Mouse (Mus musculus) heart, adult 18-20 months (tissue): Measurements from ENCODE around the gene Wdr73. TPM values are rescaled to one million over a fixed set of nuclear protein-coding genes. Genes with fewer than 3 reads are reported as not detected.

Experiments used
- DNase-seq, 2 experiments: peaks; one replicate each; pipeline ENCODE4 v3.0.0; 2021 to 2022; ENCODE audit warnings: mixed read lengths in 1 of 2
- total RNA-seq, 2 experiments: library from RNA; stranded (reverse); gene quantifications; 2 replicates each; pipeline ENCODE4 v1.2.3; 2021

Wdr73 gene
- total RNA-seq, 2 experiments from 2014 or later, result 7.5 to 8.6 TPM

DNA sequence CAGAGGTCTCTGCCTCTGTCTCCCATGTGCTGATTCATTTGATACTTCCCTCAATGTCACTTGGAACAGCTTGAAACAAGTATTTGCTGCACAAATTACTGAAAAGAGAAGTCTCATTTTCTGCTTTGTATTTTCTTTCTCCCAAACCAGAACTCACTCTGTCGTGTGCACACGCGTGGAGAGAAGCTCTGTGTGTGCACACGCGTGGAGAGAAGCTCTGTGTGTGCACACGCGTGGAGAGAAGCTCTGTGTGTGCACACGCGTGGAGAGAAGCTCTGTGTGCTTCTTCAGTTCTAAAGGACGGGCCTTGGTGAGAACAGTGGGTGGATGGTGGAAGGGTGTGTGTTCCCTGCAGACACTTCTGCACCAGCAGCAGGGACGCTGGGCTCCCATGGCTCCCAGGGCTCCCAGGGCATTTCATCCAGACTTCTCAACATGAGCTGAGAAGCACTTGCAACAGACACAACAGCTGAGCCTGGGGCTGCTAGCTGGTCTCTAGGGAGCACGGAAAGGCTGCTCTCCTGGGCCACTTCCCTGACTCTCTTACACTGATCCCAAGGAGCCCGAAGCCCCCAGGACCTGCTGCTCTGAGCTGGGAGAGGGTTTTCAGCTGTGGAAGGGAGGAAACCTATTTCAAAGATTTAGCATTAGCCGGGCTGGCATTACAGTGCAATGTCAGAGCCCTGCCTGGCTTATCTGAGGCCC, 6.1 kb downstream of the Wdr73 start:
- DNase-seq, result no peak

DNA sequence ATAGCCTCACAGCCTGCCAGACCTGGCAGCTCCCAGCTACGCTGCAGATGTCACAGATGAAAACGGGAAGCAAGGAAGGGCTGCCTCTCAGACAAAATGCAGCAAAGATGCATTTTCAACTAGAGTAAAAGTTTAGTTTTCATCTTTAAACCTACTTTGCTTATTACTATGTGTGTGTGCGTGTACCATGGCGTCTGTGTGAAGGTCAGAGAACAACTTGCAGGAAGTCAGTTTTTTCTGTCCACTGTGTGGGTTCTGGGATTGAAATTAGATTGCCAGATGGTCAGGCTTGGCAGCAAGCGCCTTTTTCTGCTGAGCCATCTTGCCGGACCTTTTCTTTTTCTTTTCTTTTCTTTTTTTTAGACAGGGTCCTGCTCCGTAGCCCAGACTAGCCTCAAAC, 6.9 kb downstream of the Wdr73 start:
- DNase-seq, result no peak

DNA sequence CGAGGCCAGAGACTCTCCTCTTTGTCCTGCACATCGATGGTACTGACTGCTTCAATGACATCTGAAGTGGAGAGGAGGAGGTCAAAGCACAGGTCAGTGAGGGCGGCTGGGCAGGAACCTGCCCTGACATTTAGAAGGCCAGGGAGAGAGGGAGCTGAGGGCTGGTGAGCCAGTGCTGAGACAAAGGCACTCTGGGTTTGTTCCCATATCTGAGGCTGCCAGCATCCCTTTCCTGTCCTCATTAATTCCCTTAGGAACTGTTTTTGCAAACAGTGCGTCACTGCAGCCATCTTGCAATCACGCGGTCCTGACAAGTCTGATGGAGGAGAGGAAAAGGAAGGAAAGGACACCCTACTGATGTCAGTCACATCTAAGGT, 7.3 kb downstream of the Wdr73 start:
- peak in 1 of 2 experiments; percentile 38 for DNase-seq

DNA sequence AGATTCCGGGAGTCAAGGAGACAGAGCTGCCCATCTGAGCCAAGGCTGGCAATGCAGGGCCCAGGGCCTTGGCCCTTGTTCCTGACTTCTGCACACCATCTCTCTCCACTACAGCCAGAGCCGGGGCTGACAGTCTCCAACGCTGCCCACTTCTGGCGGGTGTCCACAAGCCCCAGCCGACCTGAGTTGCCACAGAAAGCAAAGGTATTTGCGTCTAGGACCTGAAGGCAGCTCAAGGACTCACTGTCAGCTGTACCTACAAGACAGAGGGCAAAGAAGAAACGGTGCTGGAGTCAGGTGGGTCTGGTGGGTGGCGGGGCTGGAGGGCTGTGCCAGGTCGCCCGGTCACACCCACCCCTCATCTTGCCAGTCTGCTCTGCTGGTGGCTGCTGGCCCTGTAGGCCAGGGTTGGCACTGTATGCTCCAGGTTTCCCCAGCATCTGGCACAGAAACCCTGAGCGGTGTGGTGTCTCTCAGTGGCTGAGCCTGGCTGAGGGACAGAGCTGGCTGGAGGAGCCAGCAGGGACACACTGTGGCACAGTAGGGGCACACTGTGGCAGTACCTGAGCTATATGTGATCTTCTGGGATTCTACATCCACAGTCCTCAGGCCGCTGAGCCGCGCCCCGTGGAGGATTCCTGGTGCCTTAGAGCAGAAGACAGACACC, 7.8 kb downstream of the Wdr73 start:
- DNase-seq, result no peak

DNA sequence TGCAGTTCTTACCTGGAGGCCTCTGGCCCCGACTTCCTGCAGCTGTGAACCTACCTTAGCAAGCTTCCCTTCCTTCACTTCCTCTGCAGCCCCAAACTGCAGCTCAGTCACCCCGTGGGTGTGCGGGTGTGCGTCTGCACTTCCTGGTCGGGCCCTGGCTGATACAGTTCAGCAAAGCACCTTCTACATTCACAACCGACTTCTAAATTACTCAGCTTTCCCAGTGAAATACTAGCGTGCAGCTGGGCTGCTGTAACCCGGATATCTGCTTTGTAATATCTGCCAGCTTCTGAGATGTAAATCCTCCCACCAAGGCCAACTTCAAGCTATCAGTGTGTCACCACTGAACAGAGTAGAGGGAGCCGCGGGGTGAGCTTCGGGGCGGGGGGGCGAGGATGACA, 11.2 kb downstream of the Wdr73 start:
- DNase-seq, result no peak

DNA sequence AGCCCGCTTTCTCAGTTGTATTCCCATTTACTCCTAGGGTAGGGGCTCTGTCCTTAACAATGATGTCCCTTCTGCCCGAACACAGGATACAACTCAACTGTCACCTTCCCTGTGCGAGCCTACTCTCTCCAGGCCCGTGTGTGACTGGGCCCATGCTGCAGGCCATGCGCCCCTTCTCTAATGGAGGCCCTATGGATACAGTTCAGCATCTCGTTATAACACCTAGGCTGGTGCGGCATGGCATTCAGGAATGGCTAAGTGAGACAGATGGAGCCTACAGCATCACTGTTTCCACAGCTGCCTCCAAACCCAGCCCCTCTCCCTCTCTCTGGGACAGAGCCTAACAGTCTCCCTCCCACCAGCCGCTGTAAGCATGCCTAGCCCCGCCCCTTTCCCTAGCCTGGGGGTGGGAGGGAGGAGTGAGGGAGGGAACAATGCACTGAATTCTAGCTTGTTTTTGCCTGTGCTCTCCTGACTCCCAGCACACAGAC, 12.0 kb downstream of the Wdr73 start:
- DNase-seq, result peak; percentile 66 to 70

DNA sequence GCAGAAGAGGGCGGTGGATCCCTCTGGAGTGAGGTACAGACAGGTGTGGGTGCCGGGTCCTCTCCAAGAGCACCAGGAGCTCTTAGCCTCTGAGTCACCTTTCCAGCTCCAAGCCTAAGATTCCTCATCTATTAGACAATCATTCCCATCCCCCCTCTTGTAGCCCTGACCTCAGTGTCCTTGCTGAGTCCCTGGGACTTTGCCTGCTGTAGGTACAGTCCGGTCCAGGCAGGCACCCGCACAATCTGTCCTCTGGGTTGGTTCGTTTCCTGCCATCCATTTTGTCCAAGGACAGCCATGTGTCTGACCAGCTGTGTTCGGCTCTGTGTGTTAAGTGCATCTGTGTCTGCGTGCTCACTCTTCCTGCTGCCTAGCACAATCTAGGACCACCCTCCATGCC, 12.5 kb downstream of the Wdr73 start:
- no peak for DNase-seq

DNA sequence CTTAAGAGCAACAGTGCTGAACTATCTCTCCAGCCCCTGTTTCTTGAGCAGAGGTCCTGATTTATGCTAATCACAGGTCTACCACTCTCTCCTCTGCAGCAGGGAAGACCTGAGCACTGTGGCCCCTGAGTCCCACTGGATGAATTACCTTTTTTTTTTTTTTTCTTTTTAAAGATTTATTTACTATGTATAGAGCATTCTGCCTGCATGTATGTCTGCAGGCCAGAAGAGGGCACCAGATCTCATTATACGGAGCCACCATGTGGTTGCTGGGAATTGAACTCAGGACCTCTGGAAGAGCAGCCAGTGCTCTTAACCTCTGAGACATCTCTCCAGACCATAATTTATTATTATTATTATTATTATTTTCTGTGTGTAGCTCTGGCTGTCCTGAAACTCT, 15.4 kb downstream of the Wdr73 start:
- no peak for DNase-seq

DNA sequence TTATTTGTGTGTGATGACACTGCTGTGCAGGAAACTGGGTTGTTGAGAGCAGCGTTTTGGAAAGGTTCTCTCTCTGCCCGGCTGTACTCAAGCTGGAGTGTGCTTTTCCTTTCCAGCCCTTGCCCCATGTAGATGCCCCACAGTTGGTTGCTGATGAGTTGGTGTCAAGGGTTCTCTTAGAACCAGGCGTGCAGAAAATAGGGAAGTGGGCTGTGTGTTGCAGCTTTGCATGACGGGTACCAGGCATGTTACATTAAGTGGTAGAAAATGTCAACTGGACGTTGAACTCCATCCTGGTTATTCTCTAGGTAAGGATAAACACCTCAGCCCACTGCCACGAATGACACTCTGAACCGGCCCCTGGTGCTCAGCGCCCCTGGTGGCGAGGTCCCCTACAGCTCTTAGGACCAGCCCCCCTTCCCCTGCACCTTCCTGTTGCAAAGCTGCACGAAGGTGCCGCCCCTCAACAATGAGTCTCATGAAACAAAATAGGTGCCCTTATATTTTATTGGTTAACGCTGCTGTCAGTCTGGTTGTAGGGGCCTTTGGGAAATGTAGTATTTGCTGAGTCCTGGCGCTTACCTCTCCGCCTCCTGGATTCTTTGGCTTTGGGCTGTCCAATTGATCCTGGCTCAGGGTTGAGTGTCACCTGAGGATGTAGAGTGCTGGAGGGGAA, 18.1 kb downstream of the Wdr73 start:
- peak; percentile 50 to 55 for DNase-seq

DNA sequence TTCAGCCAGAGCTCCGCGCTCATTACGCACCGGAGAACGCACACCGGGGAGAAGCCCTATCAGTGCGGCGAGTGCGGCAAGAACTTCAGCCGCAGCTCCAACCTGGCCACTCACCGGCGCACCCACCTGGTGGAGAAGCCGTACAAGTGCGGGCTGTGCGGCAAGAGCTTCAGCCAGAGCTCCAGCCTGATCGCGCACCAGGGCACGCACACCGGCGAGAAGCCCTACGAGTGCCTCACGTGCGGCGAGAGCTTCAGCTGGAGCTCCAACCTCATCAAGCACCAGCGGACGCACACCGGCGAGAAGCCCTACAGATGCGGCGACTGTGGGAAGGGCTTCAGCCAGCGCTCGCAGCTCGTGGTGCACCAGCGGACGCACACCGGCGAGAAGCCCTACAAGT, 25.3 kb downstream of the Wdr73 start:
- no peak for DNase-seq

DNA sequence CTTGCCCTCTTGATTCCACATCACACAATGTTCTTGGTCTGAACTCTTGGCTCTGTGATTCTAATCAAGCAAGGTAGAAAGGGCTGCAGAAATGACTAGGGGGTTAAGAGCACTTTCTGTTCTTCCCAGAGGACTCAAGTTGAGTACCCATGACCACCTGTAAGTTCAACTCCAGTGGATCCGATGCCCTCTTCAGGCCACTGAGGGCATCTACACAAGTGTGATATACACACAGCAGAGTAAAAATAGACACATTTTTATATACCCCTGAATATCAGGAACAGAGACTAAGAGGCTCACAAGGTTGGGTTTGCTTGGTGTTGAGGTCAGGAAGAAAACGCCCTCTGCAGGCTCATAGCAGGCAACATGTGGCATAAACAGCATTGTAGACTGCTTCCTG, 27.4 kb downstream of the Wdr73 start:
- DNase-seq, result no peak

DNA sequence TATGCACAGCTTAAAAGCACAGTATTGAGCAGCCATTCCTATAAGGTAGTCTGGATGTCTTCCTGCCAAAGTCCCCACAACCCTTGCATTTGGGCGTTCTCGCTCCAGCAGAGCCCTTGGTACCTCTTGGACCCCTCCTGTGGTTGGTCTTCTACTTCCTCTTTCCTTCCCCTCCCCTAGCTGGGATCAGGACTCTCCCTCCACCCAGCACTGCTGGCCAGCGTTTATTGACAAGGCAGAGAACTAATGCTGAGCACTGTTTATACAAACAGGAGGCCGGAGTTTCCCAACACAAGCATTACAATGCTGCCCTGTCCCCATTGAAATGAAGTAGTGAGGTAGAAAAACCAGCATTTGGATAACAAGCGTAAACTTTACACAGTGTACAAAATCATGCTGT, 28.0 kb downstream of the Wdr73 start:
- no peak for DNase-seq

DNA sequence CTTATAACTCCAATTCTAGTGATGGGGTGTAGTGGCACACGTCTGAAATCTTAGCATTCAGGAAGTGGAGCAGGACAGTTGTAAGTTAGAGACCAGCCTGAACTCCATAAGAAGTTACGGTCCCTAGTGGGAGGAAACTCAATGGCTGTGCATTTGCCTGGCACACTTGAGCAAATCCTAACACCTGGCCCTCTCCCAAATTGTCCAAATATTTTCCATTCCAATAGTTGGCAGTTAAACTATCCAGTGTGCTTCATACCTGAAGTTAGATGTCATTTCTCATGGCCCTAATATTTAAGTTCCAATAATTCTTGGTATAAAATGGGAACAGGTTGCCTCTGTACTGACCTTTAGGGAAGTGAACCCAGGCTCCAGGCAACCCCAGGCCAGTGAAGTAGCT, 32.4 kb downstream of the Wdr73 start:
- no peak for DNase-seq

DNA sequence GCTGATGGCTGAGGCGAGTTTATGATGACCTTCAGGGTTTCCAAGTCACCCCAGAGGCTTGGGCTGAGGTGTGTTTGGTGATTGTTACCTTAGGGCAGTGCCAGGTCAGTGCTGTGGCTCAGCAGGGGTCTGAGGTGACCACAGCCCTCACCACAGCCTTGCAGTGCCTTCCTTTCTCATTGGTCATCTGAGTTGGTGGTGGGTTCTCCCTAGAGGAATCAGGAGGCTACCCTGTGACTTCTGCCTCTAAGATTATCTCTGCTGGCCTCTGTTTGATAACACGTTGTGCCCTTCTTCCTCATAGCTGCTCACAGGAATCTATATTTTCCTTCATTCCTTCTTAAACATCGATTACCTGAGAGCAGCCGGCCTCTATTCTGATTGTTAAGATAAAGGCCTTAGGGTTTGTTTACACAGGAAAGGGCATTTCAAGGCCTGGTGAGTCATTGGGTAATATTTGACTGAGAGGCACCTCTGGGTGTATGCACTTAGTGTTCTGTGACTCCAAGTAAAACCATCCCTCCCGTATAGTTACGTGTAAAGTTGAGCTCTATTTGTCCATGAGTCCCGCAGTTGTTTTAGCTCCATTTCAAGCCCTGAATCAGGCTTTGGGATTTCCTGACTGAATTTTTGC, 34.4 kb downstream of the Wdr73 start:
- no peak for DNase-seq

DNA sequence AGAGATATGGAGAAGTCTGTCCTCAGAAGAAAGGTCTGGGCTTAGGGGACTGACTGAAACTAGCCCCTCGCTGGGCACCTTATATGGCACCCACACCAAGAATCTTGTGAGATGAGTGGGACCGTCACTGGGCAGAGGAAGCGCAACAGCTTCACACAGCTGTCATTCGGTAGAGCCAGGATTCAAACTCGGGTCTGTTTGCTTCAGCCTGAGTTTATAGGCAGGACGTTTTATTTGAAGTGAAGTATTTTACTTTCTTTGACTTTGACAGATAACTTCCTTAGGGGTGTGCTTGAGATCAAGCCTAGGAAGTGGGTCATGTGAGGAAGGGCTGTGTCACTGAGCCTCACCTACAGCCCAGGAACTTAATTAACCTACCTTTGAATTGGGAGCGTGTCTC, 35.5 kb downstream of the Wdr73 start:
- no peak for DNase-seq

DNA sequence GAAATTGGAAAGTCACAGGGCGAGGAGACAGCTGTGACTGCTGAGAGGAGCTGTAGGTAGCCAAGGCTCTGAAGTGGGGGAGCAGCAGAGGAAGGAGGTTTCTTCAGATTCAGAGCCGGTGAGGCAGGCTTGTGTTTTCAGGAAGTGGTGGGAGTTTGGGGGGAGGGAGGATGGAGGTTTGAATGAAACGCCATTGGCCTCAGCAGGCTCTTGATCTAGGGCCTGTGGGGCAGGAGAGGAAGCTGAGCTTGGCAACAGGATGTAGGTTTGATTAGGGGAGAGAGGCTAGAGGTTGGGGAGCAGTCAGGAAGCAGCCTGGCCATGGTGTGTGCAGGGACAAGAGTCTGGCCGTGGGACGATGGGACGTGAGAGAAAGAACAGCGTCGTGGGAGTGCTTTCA, 36.2 kb downstream of the Wdr73 start:
- peak in 1 of 2 experiments; percentile 35 for DNase-seq

DNA sequence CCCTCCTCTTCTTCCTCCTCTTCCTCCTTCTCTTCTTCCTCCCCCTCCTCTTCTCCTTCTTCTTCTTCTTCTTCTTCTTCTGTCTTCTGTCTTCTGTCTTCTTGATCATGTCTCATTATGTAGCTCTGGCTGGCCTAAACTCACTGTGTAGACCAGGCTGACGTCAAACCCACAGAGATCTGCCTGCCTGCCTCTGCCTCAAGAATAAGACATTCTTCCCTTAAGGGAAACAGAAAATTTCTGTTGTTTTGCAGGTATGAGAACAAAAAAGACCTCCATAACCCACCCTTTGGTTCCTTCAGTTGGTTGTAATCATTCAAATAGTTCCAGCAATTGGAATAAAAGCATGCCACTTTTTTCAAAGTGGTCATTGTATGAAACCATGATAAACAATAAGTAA, 36.9 kb downstream of the Wdr73 start:
- DNase-seq, result no peak

DNA sequence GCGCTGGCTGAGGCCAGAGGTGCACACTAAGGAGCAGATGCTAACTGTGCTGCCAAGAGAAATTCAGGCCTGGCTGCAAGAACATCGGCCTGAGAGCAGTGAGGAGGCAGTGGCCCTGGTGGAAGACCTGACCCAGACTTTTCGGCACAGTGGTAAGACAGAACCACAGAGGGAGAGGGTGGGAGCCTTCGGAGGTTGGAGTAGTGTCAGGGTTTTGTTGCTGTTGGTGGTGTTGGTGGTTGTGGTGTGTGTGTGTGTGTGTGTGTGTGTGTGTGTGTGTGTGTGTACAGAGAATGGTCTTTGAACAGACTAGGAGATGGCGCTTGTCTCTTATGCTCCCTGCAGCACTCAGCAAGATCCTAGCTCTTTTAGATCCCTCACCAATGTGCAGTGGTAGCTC, 37.5 kb downstream of the Wdr73 start:
- DNase-seq, result no peak

DNA sequence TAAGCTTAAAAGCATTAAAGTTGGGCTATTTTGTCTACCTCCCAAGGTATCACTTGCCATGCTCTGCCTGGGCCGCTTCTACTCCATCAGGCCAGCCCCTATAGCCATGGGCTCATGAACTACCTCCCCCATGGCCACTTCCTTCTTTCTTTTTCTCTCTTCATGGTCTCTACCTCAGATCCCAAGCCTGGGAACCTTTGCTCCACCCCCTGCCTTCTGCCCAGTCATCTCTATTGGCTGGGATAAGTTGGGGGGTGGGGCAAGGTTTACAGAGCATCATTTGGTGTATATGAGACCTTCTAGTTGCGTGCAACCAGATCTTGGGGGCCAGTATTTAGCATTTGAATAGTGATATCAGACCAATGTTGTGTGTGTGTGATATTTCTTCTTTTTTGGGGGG, 38.6 kb downstream of the Wdr73 start:
- DNase-seq, result no peak

DNA sequence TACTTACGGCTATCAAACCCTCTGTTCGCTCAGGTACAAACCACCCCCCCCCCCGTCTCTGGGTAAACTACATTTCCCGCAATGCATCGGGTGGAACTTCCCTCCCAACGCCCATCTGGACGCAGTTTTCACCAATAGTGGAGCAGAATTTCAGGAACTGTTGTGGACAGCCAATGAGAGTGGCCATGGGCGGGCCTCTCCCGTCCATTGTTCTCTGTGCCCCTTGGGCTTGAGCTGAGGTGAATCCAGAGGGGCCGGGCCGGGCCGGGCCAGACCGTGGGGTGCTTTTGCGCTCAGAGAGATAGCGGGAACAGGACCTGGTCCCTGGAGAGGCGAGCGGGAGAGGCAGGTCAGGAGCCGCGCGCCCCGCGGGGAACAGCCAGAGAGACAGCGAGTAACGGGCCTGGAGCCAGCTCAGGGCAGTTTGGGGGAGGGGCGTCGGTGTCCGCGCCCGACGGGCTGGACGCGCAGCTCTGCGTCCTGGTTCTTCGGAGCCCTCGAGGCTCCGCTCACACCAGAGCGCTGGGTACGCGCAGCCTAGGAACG, 40.3 kb downstream of the Wdr73 start, which contains the start of gene Zscan2:
Gene Zscan2 (plus strand): TSS at position 192 of the 546 bp plus-strand sequence.
- peak; percentile 92 to 96 for DNase-seq

DNA sequence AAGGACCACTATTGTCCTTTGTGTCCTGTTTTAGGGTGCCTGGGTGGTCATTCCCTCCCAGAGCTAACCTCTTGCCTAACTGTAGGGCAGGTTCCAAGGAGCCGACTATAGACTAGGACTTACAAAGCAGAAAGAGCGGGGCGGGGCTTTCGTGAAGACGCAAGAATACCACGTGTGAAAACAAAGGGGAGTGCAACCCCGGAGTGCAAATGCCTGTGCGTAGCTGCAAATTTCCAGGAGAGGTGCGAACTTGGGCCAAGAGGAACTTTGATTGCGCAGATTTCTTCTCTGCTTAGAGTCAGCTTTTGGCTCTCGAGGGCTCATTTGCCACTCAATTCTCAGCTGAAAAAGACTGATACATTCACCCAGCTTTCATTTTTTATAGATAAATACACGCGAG, 40.8 kb downstream of the Wdr73 start:
- peak; percentile 72 to 76 for DNase-seq

DNA sequence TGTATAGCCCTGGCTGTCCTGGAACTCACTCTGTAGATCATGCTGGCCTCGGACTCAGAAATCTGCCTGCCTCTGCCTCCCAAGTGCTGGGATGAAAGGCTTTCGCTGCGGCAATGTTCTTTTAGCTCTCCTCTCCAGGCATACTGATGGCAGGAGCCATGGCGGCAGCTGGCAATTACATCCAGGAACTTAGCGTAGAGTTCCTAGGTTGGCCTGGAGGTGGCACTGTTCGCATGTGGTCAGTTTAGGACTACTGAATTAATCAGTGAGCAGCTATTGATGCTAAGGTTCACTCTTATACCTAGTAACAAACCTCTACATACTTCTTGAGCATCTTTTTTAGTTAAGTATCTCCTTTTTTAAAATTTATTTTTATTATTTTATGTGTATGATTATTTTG, 43.9 kb downstream of the Wdr73 start:
- DNase-seq, result peak; percentile 79 to 90

DNA sequence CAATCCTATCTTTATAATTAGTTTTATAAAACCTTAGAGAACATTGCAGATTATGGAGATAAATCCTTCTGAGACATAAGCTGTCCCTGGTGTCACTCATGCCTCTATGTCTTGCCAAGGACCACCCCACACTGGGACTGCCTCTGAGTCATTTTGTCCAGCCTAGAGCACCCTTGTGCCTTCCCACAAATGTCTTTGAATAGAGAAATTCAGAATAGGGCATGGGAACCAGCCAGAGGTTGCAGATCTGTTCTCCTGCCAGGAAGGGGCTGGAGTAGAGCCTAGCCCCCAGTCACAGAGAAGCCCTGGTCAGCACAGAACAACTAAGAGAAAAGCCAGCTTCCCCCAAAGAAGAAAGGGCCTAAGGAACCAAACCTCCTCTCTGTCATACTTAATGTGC, 45.8 kb downstream of the Wdr73 start:
- DNase-seq, result no peak
